In genomic region chr11:59540123-59540522, GRCm38 (mm10) we compare ENCODE assay signal across 30 mouse cellular contexts. TPM values are rescaled to one million over a fixed set of nuclear protein-coding genes. Genes with fewer than 3 reads are reported as not detected.
"Had no signal": no experiment of that assay in that cellular context is flagged by ENCODE, and none has a peak within 500 bp of the region (broad histone marks: within the 10 kb centered on the region; RNA-seq: fewer than 3 reads in every experiment).

No protein-coding gene starts in this region.

- H3K4me1 ChIP-seq: midbrain, embryonic 12.5 days had no signal

- ATAC-seq: liver, embryonic 12.5 days; midbrain, embryonic 15.5 days had no signal

- H3K27ac ChIP-seq: layer of hippocampus, adult 2 months; limb, embryonic 10.5 days; limb, embryonic 13.5 days; liver, embryonic 12.5 days; liver, embryonic 15.5 days; lung, embryonic 15.5 days; midbrain, embryonic 12.5 days; midbrain, embryonic 15.5 days; neural tube, embryonic 13.5 days had no signal

- H3K9ac ChIP-seq: limb, embryonic 13.5 days; liver, embryonic 12.5 days; liver, embryonic 15.5 days; lung, embryonic 15.5 days; midbrain, embryonic 12.5 days; midbrain, embryonic 15.5 days; neural tube, embryonic 13.5 days had no signal

- H3K4me3 ChIP-seq: layer of hippocampus, adult 2 months; limb, embryonic 10.5 days; limb, embryonic 13.5 days; liver, embryonic 12.5 days; liver, embryonic 15.5 days; lung, embryonic 15.5 days; midbrain, embryonic 12.5 days; midbrain, embryonic 15.5 days; myocyte; neural tube, embryonic 13.5 days had no signal

- H3K27me3 ChIP-seq: limb, embryonic 13.5 days; liver, embryonic 12.5 days; liver, embryonic 15.5 days; lung, embryonic 15.5 days; midbrain, embryonic 12.5 days; midbrain, embryonic 15.5 days; neural tube, embryonic 13.5 days had no signal

- DNase-seq: kidney, adult 18-20 months; kidney, adult 9 months; kidney, postnatal 25 days; layer of hippocampus, adult 9-11 months; liver; lung, adult 18-20 months; lung, postnatal 10 days; thymus, adult 18-20 months; thymus, postnatal 36 days had no signal

- H3K36me3 ChIP-seq: limb, embryonic 10.5 days; limb, embryonic 13.5 days; liver, embryonic 12.5 days; liver, embryonic 15.5 days; lung, embryonic 15.5 days; midbrain, embryonic 12.5 days; midbrain, embryonic 15.5 days; neural tube, embryonic 13.5 days had no signal

- H3K9me3 ChIP-seq: limb, embryonic 10.5 days; limb, embryonic 13.5 days; liver, embryonic 12.5 days; liver, embryonic 15.5 days; lung, embryonic 15.5 days; midbrain, embryonic 12.5 days; midbrain, embryonic 15.5 days; neural tube, embryonic 13.5 days had no signal

RNA-seq across cellular contexts. Expression of gene Nlrp3, which starts 1.2 kb away (rescaled TPM):
- polyA plus RNA-seq: limb, embryonic 10.5 days; midbrain, embryonic 15.5 days had no signal

RNA-seq across cellular contexts. Expression of gene Olfr222, which starts 35.9 kb away (rescaled TPM):
- total RNA-seq: layer of hippocampus, adult 2 months; layer of hippocampus, postnatal 25 days; left cerebral cortex, adult 18-20 months; left cerebral cortex, postnatal 25 days; monocyte, adult 5-6 weeks; neutrophil, adult 5-6 weeks had no signal
- polyA plus RNA-seq: kidney, embryonic 16.5 days; large intestine, adult 2 months; limb, embryonic 10.5 days; limb, embryonic 13.5 days; liver, embryonic 12.5 days; liver, embryonic 15.5 days; lung, embryonic 15.5 days; midbrain, embryonic 12.5 days; midbrain, embryonic 15.5 days; myocyte; neural tube, embryonic 13.5 days; small intestine, adult 2 months; spleen, adult 2 months; stomach, embryonic 16.5 days had no signal

RNA-seq across cellular contexts. Expression of gene Olfr223, which starts 53.0 kb away (rescaled TPM):
- total RNA-seq: layer of hippocampus, adult 2 months; layer of hippocampus, postnatal 25 days; left cerebral cortex, adult 18-20 months; left cerebral cortex, postnatal 25 days; monocyte, adult 5-6 weeks; neutrophil, adult 5-6 weeks had no signal
- polyA plus RNA-seq: kidney, embryonic 16.5 days; large intestine, adult 2 months; limb, embryonic 10.5 days; limb, embryonic 13.5 days; liver, embryonic 12.5 days; liver, embryonic 15.5 days; lung, embryonic 15.5 days; midbrain, embryonic 12.5 days; midbrain, embryonic 15.5 days; myocyte; neural tube, embryonic 13.5 days; small intestine, adult 2 months; spleen, adult 2 months; stomach, embryonic 16.5 days; testis, adult 2 months had no signal
